Mouse (Mus musculus) kidney, embryonic 14.5 days (tissue): Measurements from ENCODE around the gene Brap. TPM values are rescaled to one million over a fixed set of nuclear protein-coding genes. Genes with fewer than 3 reads are reported as not detected.

Source experiments
- ATAC-seq: fragments of 200-750 bp; cut with Nextera tagmentation; 2 replicates; pipeline ENCODE4 v1.8.0; 2017; ENCODE audit warnings: moderate number of reproducible peaks, mild to moderate bottlenecking, moderate TSS enrichment, moderate library complexity; ENCODE audit not compliant: low FRiP score, low TSS enrichment
- H3K27ac ChIP-seq: fragments of 300-500 bp; sonication (generic); 2 replicates; pipeline ENCODE4 v1.5.1; 2014; ENCODE audit warnings: low read depth, mild to moderate bottlenecking, low read length, moderate library complexity, mixed read lengths
- H3K27me3 ChIP-seq: fragments of 300-500 bp; sonication (generic); 2 replicates; pipeline ENCODE4 v1.6.1; 2014; ENCODE audit warnings: mild to moderate bottlenecking, low read length; ENCODE audit not compliant: control insufficient read depth, insufficient read depth
- H3K36me3 ChIP-seq: fragments of 300-500 bp; sonication (generic); 2 replicates; pipeline ENCODE4 v1.6.1; 2014; ENCODE audit warnings: low read length, mixed read lengths; ENCODE audit not compliant: control insufficient read depth, insufficient read depth
- H3K4me1 ChIP-seq: fragments of 300-500 bp; sonication (generic); 2 replicates; pipeline ENCODE4 v1.6.1; 2014; ENCODE audit warnings: low read length, mixed read lengths; ENCODE audit not compliant: control insufficient read depth, insufficient read depth
- H3K4me2 ChIP-seq: fragments of 300-500 bp; sonication (generic); replicated peaks from 2 replicates; pipeline ENCODE4 v1.6.1; 2014; ENCODE audit warnings: low read depth, mild to moderate bottlenecking, low read length
- H3K4me3 ChIP-seq: fragments of 300-500 bp; sonication (generic); 2 replicates; pipeline ENCODE4 v1.5.1; 2014; ENCODE audit warnings: mild to moderate bottlenecking, low read length
- H3K9ac ChIP-seq: fragments of 300-500 bp; sonication (generic); 2 replicates; pipeline ENCODE4 v1.6.1; 2014; ENCODE audit warnings: low read depth, mild to moderate bottlenecking, low read length, moderate library complexity
- H3K9me3 ChIP-seq: fragments of 300-500 bp; sonication (generic); 2 replicates; pipeline ENCODE4 v1.6.1; 2016; ENCODE audit warnings: low read length; ENCODE audit not compliant: control insufficient read depth
- WGBS: fragments of 180-500 bp; shearing (Covaris S2); extraction: QIAGEN DNeasy Blood & Tissue Kit; methylation state at CpG from one replicate; pipeline ENCODE4 v1.1.7; 2014; 5-methylcytosine and 5-hydroxymethylcytosine counted together
- polyA plus RNA-seq: library from polyadenylated mRNA; unstranded; fragments of >200 nt; fragmentation: Nextera tagmentation; extraction: Ambion mirVana; gene quantifications from 2 replicates; pipeline ENCODE4 v1.2.1, GENCODE M21; 2014

Gene Brap
- polyA plus RNA-seq, 1 experiment from 2014 or later = 35.2 TPM

DNA sequence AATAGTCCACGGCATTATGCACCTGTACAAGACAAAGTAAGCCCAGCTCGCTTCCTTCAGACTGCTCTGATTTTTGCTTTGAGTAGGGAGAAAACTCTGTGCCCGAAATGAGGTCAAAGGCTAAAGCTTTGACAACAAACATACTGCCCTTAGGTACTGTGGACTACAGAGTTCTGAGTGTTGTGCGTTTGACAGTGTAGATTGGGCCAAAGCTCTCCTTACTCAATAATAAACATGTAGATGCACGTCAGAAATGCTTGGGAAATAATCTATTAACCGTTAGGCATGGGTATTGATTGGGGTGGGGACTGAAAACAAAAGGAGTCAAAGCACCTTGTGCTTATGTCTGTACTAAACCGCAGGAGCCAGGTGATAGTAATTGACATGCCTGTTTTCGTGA, 3.1 kb downstream of the Brap start:
- H3K27me3 ChIP-seq = no peaks in the 10 kb centered on the region
- 87% methylated on average over 8 of the region's 8 CpGs for WGBS
- no peak overlapping the region for H3K4me2 ChIP-seq
- no peak overlapping the region for H3K9ac ChIP-seq
- no peak overlapping the region for H3K27ac ChIP-seq
- ATAC-seq = no peak
- H3K4me1 ChIP-seq = peaks cover 9% of the 10 kb centered on the region
- no peaks in the 10 kb centered on the region for H3K9me3 ChIP-seq
- no peak overlapping the region for H3K4me3 ChIP-seq
- H3K36me3 ChIP-seq = peaks cover 38% of the 10 kb centered on the region

GRCm38 (mm10) chr5:121664078-121664477, 3.7 kb downstream of the Brap start:
- no peak overlapping the region for H3K4me3 ChIP-seq
- H3K4me2 ChIP-seq = no peak overlapping the region
- WGBS = 89% methylated on average over 6 of the region's 6 CpGs
- no peaks in the 10 kb centered on the region for H3K27me3 ChIP-seq
- no peak overlapping the region for H3K9ac ChIP-seq
- H3K27ac ChIP-seq = no peak overlapping the region
- peaks cover 38% of the 10 kb centered on the region for H3K36me3 ChIP-seq
- no peak for ATAC-seq
- H3K4me1 ChIP-seq = peaks cover 9% of the 10 kb centered on the region
- H3K9me3 ChIP-seq = no peaks in the 10 kb centered on the region

GRCm38 (mm10) chr5:121664971-121665370, 4.6 kb downstream of the Brap start:
- Histone ChIP-seq H3K36me3 (peaks cover 39% of the 10 kb centered on the region), H3K4me2 (no peak overlapping the region), H3K27me3 (no peaks in the 10 kb centered on the region), H3K9ac (no peak overlapping the region), H3K4me1 (peaks cover 9% of the 10 kb centered on the region), H3K9me3 (no peaks in the 10 kb centered on the region), H3K4me3 (no peak overlapping the region), H3K27ac (no peak overlapping the region)
- no peak for ATAC-seq
- WGBS = 99% methylated on average over 9 of the region's 9 CpGs

GRCm38 (mm10) chr5:121667067-121667466, 6.7 kb downstream of the Brap start:
- Histone ChIP-seq H3K9ac (no peak overlapping the region), H3K36me3 (peaks cover 47% of the 10 kb centered on the region), H3K27ac (no peak overlapping the region), H3K4me2 (no peak overlapping the region), H3K9me3 (no peaks in the 10 kb centered on the region), H3K4me1 (no peaks in the 10 kb centered on the region), H3K4me3 (no peak overlapping the region), H3K27me3 (no peaks in the 10 kb centered on the region)
- no peak for ATAC-seq
- WGBS = 81% methylated on average over 4 of the region's 4 CpGs

DNA sequence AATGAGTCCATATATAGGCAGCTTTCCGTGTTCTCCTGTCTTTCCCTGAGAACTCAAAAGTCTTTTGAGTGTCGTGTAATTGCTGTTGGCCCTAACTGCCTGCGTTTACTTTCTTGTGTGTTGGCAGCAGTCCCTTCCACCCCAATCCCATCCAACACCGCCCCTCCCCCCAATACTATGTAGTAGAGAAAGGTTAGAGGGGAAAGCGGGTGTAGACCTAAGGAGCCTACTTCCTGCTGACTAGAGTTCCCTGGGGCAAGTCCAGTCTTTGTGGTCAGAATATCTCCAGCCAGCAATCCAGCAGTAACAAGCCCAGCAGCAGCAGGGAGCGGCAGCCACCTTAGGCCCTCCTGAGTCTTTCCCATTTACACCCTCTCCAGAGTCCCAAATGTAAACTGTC, 8.0 kb downstream of the Brap start:
- H3K27me3 ChIP-seq = no peaks in the 10 kb centered on the region
- 87% methylated on average over 6 of the region's 6 CpGs for WGBS
- H3K36me3 ChIP-seq = peaks cover 45% of the 10 kb centered on the region
- ATAC-seq = no peak
- H3K4me1 ChIP-seq = no peaks in the 10 kb centered on the region
- H3K9me3 ChIP-seq = no peaks in the 10 kb centered on the region
- H3K27ac ChIP-seq = no peak overlapping the region
- H3K9ac ChIP-seq = no peak overlapping the region
- no peak overlapping the region for H3K4me3 ChIP-seq
- no peak overlapping the region for H3K4me2 ChIP-seq

- ATAC-seq = no peak
- H3K36me3 ChIP-seq = peaks cover 39% of the 10 kb centered on the region
- 85% methylated on average over 3 of the region's 3 CpGs for WGBS
Observed at GRCm38 (mm10) chr5:121670412-121670811, 10.0 kb downstream of the Brap start.

DNA sequence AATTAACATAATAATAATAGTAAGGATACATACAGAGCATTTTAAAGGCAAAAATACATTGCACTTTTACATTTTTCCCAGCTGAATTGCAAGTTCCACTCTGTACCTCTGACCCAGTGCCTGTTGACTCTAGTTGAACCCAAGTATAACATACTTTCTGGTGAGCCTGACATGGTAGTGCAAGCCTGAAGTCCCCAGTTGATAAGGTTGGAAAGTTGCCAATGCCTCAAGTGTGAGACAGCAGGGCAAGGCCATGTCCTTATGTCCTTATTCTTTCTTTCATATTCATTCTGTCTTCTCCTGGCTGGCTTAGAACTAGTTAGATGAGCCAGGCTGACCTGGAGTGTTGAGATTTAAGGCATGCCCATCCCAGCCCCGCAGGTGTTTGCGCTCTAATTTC, 21.9 kb downstream of the Brap start:
- Histone ChIP-seq H3K4me1 (no peaks in the 10 kb centered on the region), H3K36me3 (peaks cover 68% of the 10 kb centered on the region), H3K4me2 (no peak overlapping the region), H3K27me3 (no peaks in the 10 kb centered on the region), H3K4me3 (no peak overlapping the region), H3K9ac (no peak overlapping the region), H3K27ac (no peak overlapping the region), H3K9me3 (no peaks in the 10 kb centered on the region)
- 98% methylated on average over 2 of the region's 2 CpGs for WGBS
- no peak for ATAC-seq

More at GRCm38 (mm10) chr5:121670412-121670811, 10.0 kb downstream of the Brap start:
- Histone ChIP-seq H3K4me2 (no peak overlapping the region), H3K27me3 (no peaks in the 10 kb centered on the region), H3K4me3 (no peak overlapping the region), H3K9ac (no peak overlapping the region), H3K4me1 (no peaks in the 10 kb centered on the region), H3K27ac (no peak overlapping the region), H3K9me3 (no peaks in the 10 kb centered on the region)

GRCm38 (mm10) chr5:121685495-121685894, 25.1 kb downstream of the Brap start:
- Histone ChIP-seq H3K9ac (no peak overlapping the region), H3K4me3 (no peak overlapping the region), H3K27me3 (no peaks in the 10 kb centered on the region), H3K9me3 (no peaks in the 10 kb centered on the region), H3K4me2 (no peak overlapping the region), H3K27ac (no peak overlapping the region), H3K36me3 (peaks cover 48% of the 10 kb centered on the region), H3K4me1 (no peaks in the 10 kb centered on the region)
- ATAC-seq = no peak
- 92% methylated on average over 6 of the region's 6 CpGs for WGBS

DNA sequence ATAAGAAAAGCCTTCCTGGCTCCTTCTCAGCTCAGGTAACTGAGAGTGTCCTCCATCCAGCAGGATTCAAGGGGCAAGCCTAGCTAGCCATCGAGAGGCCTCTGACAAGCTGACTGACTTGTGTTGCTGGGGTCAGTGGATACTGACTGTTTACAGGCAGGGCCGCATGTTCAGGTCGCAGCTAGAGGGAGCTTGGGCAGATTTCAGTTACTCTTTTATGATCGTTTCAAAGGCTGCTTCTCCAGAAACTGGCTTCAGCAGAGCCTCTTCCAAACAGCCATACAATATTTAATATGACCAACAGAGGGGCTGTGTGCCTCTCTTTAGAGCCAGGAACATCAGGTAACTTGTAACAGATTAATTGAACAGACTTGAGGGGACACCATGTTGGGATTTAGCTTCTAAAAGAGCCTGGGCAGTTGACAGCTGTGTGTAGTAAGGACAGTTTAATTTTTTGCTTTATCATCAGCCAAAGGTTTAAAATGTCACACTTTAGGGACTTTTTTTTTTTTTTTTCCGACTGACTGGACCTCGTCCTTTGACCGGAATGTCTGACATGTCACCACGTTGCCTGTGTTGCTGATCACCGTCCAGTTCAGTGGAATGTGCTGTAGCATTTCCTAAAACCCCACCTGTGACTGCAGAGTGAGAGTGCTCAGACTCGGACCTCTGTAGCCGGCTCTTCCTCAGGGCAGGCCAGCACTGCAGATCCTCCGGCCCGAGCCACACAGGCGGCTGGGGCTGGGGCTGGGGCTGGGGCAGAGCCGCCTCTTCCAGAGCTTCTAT, 25.9 kb downstream of the Brap start:
- no peaks in the 10 kb centered on the region for H3K27me3 ChIP-seq
- WGBS = 79% methylated on average over 15 of the region's 15 CpGs
- no peaks in the 10 kb centered on the region for H3K4me1 ChIP-seq
- H3K4me2 ChIP-seq = no peak overlapping the region
- H3K27ac ChIP-seq = no peak overlapping the region
- H3K4me3 ChIP-seq = no peak overlapping the region
- H3K9me3 ChIP-seq = no peaks in the 10 kb centered on the region
- ATAC-seq = no peak
- H3K36me3 ChIP-seq = peaks cover 43% of the 10 kb centered on the region
- H3K9ac ChIP-seq = no peak overlapping the region
